Mouse (Mus musculus): ENCODE data around the gene Samhd1.

The Samhd1 gene

DNA sequence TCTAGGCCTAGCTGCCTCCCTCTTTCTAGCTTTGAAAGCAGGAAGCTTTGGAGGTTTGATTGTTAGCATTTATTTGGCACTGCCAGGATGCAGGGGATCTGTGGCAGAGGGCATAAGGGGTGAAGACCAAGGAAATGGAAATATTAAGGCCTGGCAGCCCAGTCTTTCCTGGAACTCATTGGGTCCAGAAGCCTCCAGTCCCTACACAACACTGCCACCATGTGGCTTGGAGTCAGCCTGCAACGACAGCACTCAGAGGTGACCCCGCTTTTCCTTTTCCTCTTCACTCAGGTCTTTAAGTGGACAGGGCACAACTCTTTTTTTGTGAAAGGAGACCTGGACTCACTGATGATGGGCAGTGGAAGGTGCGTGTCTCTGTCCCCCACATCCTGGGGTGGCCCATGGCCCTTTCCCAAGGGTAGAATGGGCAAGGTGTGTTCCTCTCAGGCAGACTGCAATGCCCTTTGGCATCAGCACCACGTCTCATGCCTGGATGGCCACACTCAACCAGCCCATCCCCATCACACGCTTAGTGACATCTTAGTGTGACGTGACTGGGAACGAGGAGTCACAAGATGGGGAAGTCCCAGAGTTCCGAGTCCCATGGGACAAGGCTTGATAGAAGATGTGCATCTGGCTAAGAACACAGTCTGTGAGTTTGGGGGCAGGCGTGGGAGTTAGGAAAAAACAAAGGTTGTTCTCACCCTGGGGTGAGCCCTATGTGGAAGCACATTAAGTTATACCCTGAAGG lies 39.9 kb downstream of the Samhd1 start:
- peak; percentile 52 for DNase-seq

DNA sequence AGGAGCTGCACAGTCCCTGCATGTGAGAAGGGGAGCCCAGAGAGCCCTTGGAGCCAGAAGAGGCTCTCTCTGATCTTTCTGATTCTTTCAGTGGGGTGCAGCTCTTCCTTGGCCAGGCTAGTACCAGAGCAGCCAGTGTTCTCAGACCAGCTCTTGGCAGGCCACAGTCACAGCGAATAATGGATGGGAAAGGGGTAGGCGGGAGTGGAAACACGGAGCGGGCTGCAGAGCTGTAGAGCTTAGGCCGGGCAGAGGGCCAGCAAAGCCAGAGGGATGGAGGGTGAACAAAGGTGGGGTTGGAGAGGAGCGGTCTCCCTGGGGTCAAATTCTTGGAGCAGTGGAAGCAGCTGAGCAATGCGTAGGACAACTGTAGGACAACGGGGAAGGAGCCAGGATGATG lies 43.0 kb downstream of the Samhd1 start:
- no peak for DNase-seq

- DNase-seq = peak; percentile 67
Measured at GRCm38 (mm10) chr2:157087536-157088317, 47.3 kb downstream of the Samhd1 start.

DNA sequence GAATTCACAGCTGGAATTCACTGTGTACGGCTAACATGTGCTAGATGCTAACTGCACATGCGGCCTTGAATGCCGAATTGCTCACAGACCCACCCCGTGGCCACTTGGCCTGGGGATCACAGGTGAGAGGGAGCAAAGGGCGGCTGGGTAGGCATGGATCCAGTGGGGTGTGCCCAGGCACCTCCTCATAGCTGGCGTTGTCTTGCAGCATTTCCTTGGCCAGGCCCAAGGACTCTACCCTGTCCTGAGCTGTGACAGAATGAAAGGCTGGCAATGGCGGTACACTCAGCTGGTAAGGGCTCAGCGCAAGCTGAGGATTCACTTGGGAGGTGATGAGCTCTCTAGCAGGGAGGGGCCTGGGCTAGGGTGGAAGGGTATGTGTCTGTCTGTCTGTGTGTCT lies 48.3 kb downstream of the Samhd1 start, which contains the start of gene Tldc2:
TSS of gene Tldc2 (plus strand) at position 260 of the 400 bp plus-strand sequence.
- no peak for DNase-seq

DNA sequence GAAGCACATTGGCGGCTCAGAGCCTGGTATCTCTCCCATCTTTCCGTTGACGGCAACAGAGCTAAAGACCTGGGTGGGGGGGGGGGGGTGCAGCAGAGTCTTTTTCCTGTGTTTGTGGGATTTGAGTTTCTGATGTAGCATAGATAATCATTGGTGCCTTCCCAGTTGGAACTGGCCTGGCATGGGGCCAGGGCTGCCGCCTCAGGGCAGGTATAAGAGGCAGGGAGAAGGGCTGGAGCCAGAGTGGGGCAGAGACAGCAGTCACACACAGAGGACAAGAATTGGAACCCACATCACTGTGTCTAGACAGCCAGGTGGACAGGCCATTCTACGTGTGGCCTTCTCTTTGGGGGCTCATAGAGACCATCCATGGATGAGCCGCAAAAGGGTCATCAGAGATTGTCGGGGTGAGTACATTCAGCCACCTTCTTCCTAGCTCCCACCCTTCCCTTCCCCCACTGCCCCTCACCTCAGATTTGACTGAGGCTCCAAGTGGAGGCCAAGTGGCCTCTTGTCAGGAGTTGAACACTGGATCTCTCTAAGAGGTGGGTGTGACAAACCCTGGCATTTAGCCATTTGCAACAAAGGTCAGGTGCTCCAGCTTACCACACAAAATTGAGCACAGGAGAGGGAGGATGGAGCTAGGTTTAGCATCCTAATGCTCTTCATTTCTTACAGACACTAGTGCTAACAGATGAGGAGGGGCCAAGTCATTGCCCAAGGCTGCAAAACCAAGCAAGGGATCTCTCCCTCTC lies 50.1 kb downstream of the Samhd1 start:
- DNase-seq = no peak

- no peak for DNase-seq
Measured at GRCm38 (mm10) chr2:157081960-157082359, 53.1 kb downstream of the Samhd1 start.

GRCm38 (mm10) chr2:157081331-157081730 lies 53.7 kb downstream of the Samhd1 start:
- no peak for DNase-seq

GRCm38 (mm10) chr2:157079701-157080180 lies 55.3 kb downstream of the Samhd1 start:
- no peak for DNase-seq

GRCm38 (mm10) chr2:157078793-157079700 lies 56.0 kb downstream of the Samhd1 start, which contains the start of gene Soga1:
Gene Soga1 (minus strand): TSS chr2:157079254.
- DNase-seq = peak; percentile 86

GRCm38 (mm10) chr2:157078059-157078792 lies 56.8 kb downstream of the Samhd1 start:
- no peak for DNase-seq

GRCm38 (mm10) chr2:157077641-157078058 lies 57.4 kb downstream of the Samhd1 start:
- DNase-seq = peak; percentile 57

- DNase-seq = no peak
Measured at GRCm38 (mm10) chr2:157077160-157077559, 57.9 kb downstream of the Samhd1 start.

- DNase-seq = no peak
Measured at GRCm38 (mm10) chr2:157076585-157076984, 58.5 kb downstream of the Samhd1 start.

GRCm38 (mm10) chr2:157075685-157076084 lies 59.4 kb downstream of the Samhd1 start:
- no peak for DNase-seq

GRCm38 (mm10) chr2:157075226-157075625 lies 59.8 kb downstream of the Samhd1 start:
- no peak for DNase-seq

DNA sequence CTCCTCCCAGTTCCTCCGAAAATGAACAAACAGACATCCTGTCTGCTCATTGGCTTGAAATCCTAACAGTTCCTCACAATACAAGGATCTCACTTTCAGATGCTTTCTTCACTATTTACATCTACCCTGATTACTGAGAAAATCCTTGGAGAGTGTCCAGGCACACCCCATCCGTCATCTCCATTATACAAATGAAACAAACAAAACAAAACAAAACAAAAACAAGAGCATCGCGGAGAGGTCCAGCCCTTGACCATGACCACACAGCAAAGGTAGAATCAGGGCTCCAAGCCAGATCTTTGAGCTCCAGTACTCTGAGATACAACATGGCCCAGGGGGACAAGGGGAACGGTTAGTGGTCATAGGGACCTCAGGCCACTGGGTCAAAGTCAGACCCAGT lies 60.3 kb downstream of the Samhd1 start:
- no peak for DNase-seq

- DNase-seq = no peak
Measured at GRCm38 (mm10) chr2:157074186-157074724, 60.8 kb downstream of the Samhd1 start.

DNA sequence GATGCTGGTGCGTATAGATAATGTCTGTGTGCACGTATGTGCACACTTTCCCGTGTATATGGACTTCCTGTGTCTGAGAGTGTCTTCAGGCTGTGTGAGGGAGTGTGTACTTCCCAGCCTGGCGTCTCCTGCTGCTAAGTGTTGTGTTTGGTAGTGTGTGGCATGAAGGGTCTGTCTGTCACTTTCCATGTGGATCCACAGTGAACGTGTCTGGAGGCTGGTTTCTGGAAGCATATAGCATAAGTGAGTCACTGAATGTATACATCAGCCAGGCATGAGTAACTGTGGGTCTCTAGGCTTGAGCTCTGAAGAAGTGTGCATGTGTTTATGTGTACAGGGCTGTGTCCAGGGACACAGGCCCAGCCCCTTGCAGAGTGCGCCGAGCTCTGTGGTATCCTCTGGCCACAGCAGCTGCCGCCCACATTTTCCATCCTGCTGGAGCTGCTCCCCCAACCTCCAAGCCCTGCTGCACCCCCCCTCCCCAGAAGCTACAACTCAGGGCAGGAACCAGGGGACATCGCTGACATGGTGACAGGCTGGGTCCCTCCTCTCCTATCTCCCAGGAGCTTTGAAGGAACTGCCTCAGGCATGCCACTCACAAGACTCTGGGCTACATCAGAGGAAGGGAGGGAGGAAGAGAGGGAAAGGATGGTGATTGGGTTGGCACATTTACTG lies 61.5 kb downstream of the Samhd1 start:
- no peak for DNase-seq

GRCm38 (mm10) chr2:157072316-157072990 lies 62.6 kb downstream of the Samhd1 start:
- no peak for DNase-seq

- no peak for DNase-seq
Measured at GRCm38 (mm10) chr2:157071556-157071955, 63.5 kb downstream of the Samhd1 start.

Measured in right cerebral cortex, postnatal 25 days (tissue).